10 mouse cellular contexts compared by ENCODE assay signal in the genomic region with DNA sequence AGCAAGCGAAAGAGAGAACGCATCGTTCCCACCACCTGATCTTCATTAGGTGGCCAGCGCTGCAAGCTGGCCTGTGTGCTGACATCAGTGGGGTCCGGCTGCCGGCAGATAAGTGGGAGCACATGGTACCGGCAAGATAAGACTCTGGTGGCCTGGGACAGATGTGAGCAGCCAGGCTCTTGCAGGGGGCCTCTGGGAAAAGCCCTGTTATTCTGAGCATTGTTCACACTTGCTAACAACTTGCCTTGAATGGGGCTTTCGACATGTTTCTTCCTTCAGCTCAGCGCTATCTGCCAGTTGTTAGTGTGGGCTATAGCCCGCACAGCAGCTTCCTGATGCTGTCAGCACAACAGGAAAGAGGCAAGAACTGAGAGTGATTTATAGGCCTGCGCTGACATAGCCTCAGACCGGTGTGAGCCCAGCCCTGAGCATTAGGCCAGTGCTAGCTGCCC. TPM values are rescaled to one million over a fixed set of nuclear protein-coding genes. Genes with fewer than 3 reads are reported as not detected.
DNase-seq lines count a peak whose midpoint lies in the region; ATAC-seq and TF ChIP-seq lines count a peak whose summit lies in the region.
"Had no signal": no experiment of that assay in that cellular context is flagged by ENCODE, and none has a peak within 500 bp of the region (broad histone marks: within the 10 kb centered on the region; RNA-seq: fewer than 3 reads in every experiment).

No protein-coding gene starts in this region.

- no peak for TF ChIP-seq POLR2A in kidney, adult 2 months (IDR thresholded peaks at IDR 0.05; ENCODE audit: low read depth, low read length)

- no peaks in the 10 kb centered on the region for H3K36me3 ChIP-seq in kidney, adult 2 months (ENCODE audit: control insufficient read depth, insufficient read depth, low read length)

- peak; percentile 39 for DNase-seq in kidney, postnatal 10 days
- DNase-seq in kidney, adult 2 months = no peak
- peak; percentile 5 to 13 for DNase-seq in heart, postnatal 14 days
- peak; percentile 40 to 64 for DNase-seq in natural killer cell, adult 2 months (ENCODE audit: low spot score in 2 of 2)
- no peak for DNase-seq in retina, postnatal 1 day
- DNase-seq in cerebellum, postnatal 4 days (ENCODE audit: low spot score in 2 of 2) = no peak
- DNase-seq in left cerebral cortex, postnatal 14 days (ENCODE audit: low spot score in 2 of 2) = no peak
- DNase-seq: layer of hippocampus, adult 9-11 months; right cerebral cortex, adult 18-20 months had no signal

- H3K4me1 ChIP-seq in kidney, adult 2 months (ENCODE audit: control insufficient read depth, insufficient read depth, low read length) = no peaks in the 10 kb centered on the region

- no peak overlapping the region for H3K27ac ChIP-seq in kidney, adult 2 months (ENCODE audit: insufficient read depth, low read depth, low read length)

- H3K27me3 ChIP-seq in kidney, adult 2 months (replicated peaks; ENCODE audit: control insufficient read depth, insufficient read depth, low read length) = no peaks in the 10 kb centered on the region

- WGBS in kidney, adult 2 months = 58% methylated on average over 12 of the region's 12 CpGs

- intact Hi-C loops in heart, postnatal 14 days (cut with DNase I) = no loop called here
- intact Hi-C loops in left cerebral cortex, postnatal 14 days (cut with DNase I) = no loop called here

- ATAC-seq in common myeloid progenitor, adult 5-6 weeks (replicated peaks; ENCODE audit: low read depth, poor library complexity, severe bottlenecking) = peak; percentile 83

- TF ChIP-seq CTCF in kidney, adult 2 months (conservative IDR thresholded peaks at IDR 0.05; ENCODE audit: insufficient read depth, insufficient read length, low read depth, low read length) = no peak

- H3K4me3 ChIP-seq in kidney, adult 2 months (ENCODE audit: insufficient read depth, low read depth, low read length) = no peak overlapping the region

RNA-seq across cellular contexts. Expression of a gene that starts 57.9 kb away (rescaled TPM):
- polyA plus RNA-seq in kidney, adult 2 months (2012; rRNA removed) = 1.5 and 2.2 TPM in 2 replicates
- total RNA-seq in common myeloid progenitor, adult 5-6 weeks (2017) = 78.7 and 92.4 TPM in 2 replicates
- 1 to 10 TPM; 2.4 to 4.9 TPM for total RNA-seq in heart, postnatal 14 days (2021)
- total RNA-seq in left cerebral cortex, postnatal 14 days (2021) = 1 to 10 TPM; 1.4 to 1.8 TPM

Comparison
In these comparisons a context has a peak if more than half of its experiments do, and no peak if none do; other contexts are left out.
1. DNase-seq: peak in kidney, postnatal 10 days (single experiment), heart, postnatal 14 days (2 of 2) and natural killer cell, adult 2 months (2 of 2); none in kidney, adult 2 months (single experiment), retina, postnatal 1 day (single experiment), cerebellum, postnatal 4 days (0 of 2) and left cerebral cortex, postnatal 14 days (0 of 2).
2. RNA of a gene that starts 57.9 kb away (total RNA-seq): 78.7 to 92.4 TPM in common myeloid progenitor, adult 5-6 weeks; 2.4 to 4.9 TPM in heart, postnatal 14 days and 1.4 to 1.8 TPM in left cerebral cortex, postnatal 14 days; every median in the first group is over 10 times any median in the second.